Mouse (Mus musculus) liver, embryonic 11.5 days (tissue): ENCODE data around the gene 4931429L15Rik. TPM values are rescaled to one million over a fixed set of nuclear protein-coding genes. Genes with fewer than 3 reads are reported as not detected.

Experiments used
- ATAC-seq: fragments of 200-750 bp; cut with Nextera tagmentation; replicated peaks from 2 replicates; pipeline ENCODE4 v1.8.0; 2017; ENCODE audit warnings: moderate number of reproducible peaks, mild to moderate bottlenecking, moderate TSS enrichment, moderate library complexity; ENCODE audit not compliant: low FRiP score
- DNase-seq: peaks from one replicate; pipeline ENCODE4 v3.0.0-alpha.2; 2017; ENCODE audit warnings: low spot score
- H3K27ac ChIP-seq: fragments of 300-500 bp; sonication (generic); 2 replicates; pipeline ENCODE4 v1.5.1; 2014; ENCODE audit warnings: mild to moderate bottlenecking, low read depth, low read length, control low read depth
- H3K27me3 ChIP-seq: fragments of 300-500 bp; sonication (generic); replicated peaks from 2 replicates; pipeline ENCODE4 v1.6.1; 2014; ENCODE audit warnings: low read length, mixed read lengths; ENCODE audit not compliant: control insufficient read depth, insufficient read depth
- H3K36me3 ChIP-seq: fragments of 300-500 bp; sonication (generic); 2 replicates; pipeline ENCODE4 v1.6.1; 2014; ENCODE audit warnings: mild to moderate bottlenecking, low read length, moderate library complexity, mixed read lengths; ENCODE audit not compliant: control insufficient read depth, insufficient read depth
- H3K4me1 ChIP-seq: fragments of 300-500 bp; sonication (generic); replicated peaks from 2 replicates; pipeline ENCODE4 v1.6.1; 2014; ENCODE audit warnings: low read length, mixed read lengths; ENCODE audit not compliant: control insufficient read depth, insufficient read depth
- H3K4me2 ChIP-seq: fragments of 300-500 bp; sonication (generic); 2 replicates; pipeline ENCODE4 v1.6.1; 2014; ENCODE audit warnings: mild to moderate bottlenecking, control low read depth, moderate library complexity
- H3K4me3 ChIP-seq: fragments of 300-500 bp; sonication (generic); 2 replicates; pipeline ENCODE4 v1.5.1; 2014; ENCODE audit warnings: low read depth, low read length, control low read depth
- H3K9ac ChIP-seq: fragments of 300-500 bp; sonication (generic); 2 replicates; pipeline ENCODE4 v1.6.1; 2014; ENCODE audit warnings: low read depth, low read length, control low read depth
- H3K9me3 ChIP-seq: fragments of 300-500 bp; sonication (generic); 2 replicates; pipeline ENCODE4 v1.6.1; 2016; ENCODE audit warnings: low read length, inconsistent platforms, mixed read lengths; ENCODE audit not compliant: control insufficient read depth
- WGBS: fragments of 180-500 bp; shearing (Covaris S2); extraction: QIAGEN DNeasy Blood & Tissue Kit; methylation state at CpG from one replicate; pipeline ENCODE4 v1.1.7; 2014; 5-methylcytosine and 5-hydroxymethylcytosine counted together
- polyA plus RNA-seq: library from polyadenylated mRNA; unstranded; fragments of >200 nt; fragmentation: Nextera tagmentation; extraction: Ambion mirVana; gene quantifications from 2 replicates; pipeline ENCODE4 v1.2.1, GENCODE M21; 2014

4931429L15Rik gene
- polyA plus RNA-seq, 1 experiment from 2014 or later = not detected

- Histone ChIP-seq H3K4me1 (peaks cover 7% of the 10 kb centered on the region), H3K27me3 (peaks cover 6% of the 10 kb centered on the region), H3K4me3 (peak overlapping the region; percentile 93; the same call in 1 of the 2 replicates), H3K36me3 (peaks cover 31% of the 10 kb centered on the region), H3K27ac (no peak overlapping the region), H3K4me2 (peak overlapping the region; percentile 76), H3K9me3 (no peaks in the 10 kb centered on the region), H3K9ac (no peak overlapping the region)
- WGBS = 78% methylated on average over 9 of the region's 9 CpGs
- DNase-seq (no peak), ATAC-seq (no peak)
Observed at GRCm38 (mm10) chr9:46274494-46274893, 45.3 kb downstream of the 4931429L15Rik start.

GRCm38 (mm10) chr9:46272677-46273454 lies 46.9 kb downstream of the 4931429L15Rik start, which contains the start of gene Zpr1:
Gene Zpr1 (plus strand): TSS chr9:46273064.
- WGBS = 4% methylated on average over 45 of the region's 45 CpGs

GRCm38 (mm10) chr9:46272070-46272469 lies 47.7 kb downstream of the 4931429L15Rik start:
- 51% methylated on average over 9 of the region's 9 CpGs for WGBS
- no peak for ATAC-seq
- DNase-seq = no peak

More at GRCm38 (mm10) chr9:46272677-46273454, 46.9 kb downstream of the 4931429L15Rik start, which contains the start of gene Zpr1:
- Histone ChIP-seq H3K4me1 (peaks cover 7% of the 10 kb centered on the region), H3K4me2 (peak within 1 kb of the TSS; percentile 76), H3K4me3 (peak within 1 kb of the TSS; percentile 93), H3K27ac (peak within 1 kb of the TSS; percentile 48; the same call in 1 of the 2 replicates), H3K9ac (peak within 1 kb of the TSS; percentile 83), H3K9me3 (no peaks in the 10 kb centered on the region), H3K36me3 (peaks cover 26% of the 10 kb centered on the region), H3K27me3 (peaks cover 12% of the 10 kb centered on the region)
- ATAC-seq (peak; percentile 96), DNase-seq (peak; percentile 94)

GRCm38 (mm10) chr9:46270782-46271181 lies 49.0 kb downstream of the 4931429L15Rik start:
- Histone ChIP-seq H3K4me1 (peaks cover 7% of the 10 kb centered on the region), H3K4me2 (no peak overlapping the region), H3K9me3 (no peaks in the 10 kb centered on the region), H3K27me3 (peaks cover 12% of the 10 kb centered on the region), H3K36me3 (peaks cover 8% of the 10 kb centered on the region), H3K4me3 (no peak overlapping the region), H3K27ac (no peak overlapping the region), H3K9ac (no peak overlapping the region)
- DNase-seq = no peak
- 83% methylated on average over 4 of the region's 4 CpGs for WGBS
- ATAC-seq = no peak

More at GRCm38 (mm10) chr9:46272070-46272469, 47.7 kb downstream of the 4931429L15Rik start:
- H3K27me3 ChIP-seq = peaks cover 12% of the 10 kb centered on the region
- H3K27ac ChIP-seq = peak overlapping the region; percentile 48; the same call in 1 of the 2 replicates
- peak overlapping the region; percentile 93 for H3K4me3 ChIP-seq
- H3K4me1 ChIP-seq = peaks cover 7% of the 10 kb centered on the region
- H3K4me2 ChIP-seq = peak overlapping the region; percentile 76
- H3K9ac ChIP-seq = peak overlapping the region; percentile 15
- H3K36me3 ChIP-seq = peaks cover 19% of the 10 kb centered on the region
- H3K9me3 ChIP-seq = no peaks in the 10 kb centered on the region

GRCm38 (mm10) chr9:46269125-46269524 lies 50.7 kb downstream of the 4931429L15Rik start:
- DNase-seq (no peak), ATAC-seq (no peak)
- Histone ChIP-seq H3K36me3 (no peaks in the 10 kb centered on the region), H3K27ac (no peak overlapping the region), H3K9me3 (no peaks in the 10 kb centered on the region), H3K4me2 (no peak overlapping the region), H3K27me3 (peaks cover 12% of the 10 kb centered on the region), H3K4me1 (peaks cover 7% of the 10 kb centered on the region), H3K9ac (no peak overlapping the region), H3K4me3 (no peak overlapping the region)
- 90% methylated on average over 5 of the region's 5 CpGs for WGBS

GRCm38 (mm10) chr9:46268343-46268873 lies 51.4 kb downstream of the 4931429L15Rik start, which contains the start of gene Apoa5:
Gene Apoa5 (plus strand): TSS chr9:46268633.
- 44% methylated on average over 7 of the region's 7 CpGs for WGBS
- H3K9me3 ChIP-seq = no peaks in the 10 kb centered on the region
- H3K4me2 ChIP-seq = no peak within 1 kb of the TSS
- no peak within 1 kb of the TSS for H3K27ac ChIP-seq
- H3K9ac ChIP-seq = no peak within 1 kb of the TSS
- H3K4me3 ChIP-seq = no peak within 1 kb of the TSS
- H3K4me1 ChIP-seq = peaks cover 3% of the 10 kb centered on the region; the same call in 1 of the 2 replicates
- DNase-seq = no peak
- no peaks in the 10 kb centered on the region for H3K36me3 ChIP-seq
- H3K27me3 ChIP-seq = peaks cover 12% of the 10 kb centered on the region
- ATAC-seq = no peak

- Histone ChIP-seq H3K4me1 (no peaks in the 10 kb centered on the region), H3K4me3 (no peak overlapping the region), H3K27me3 (no peaks in the 10 kb centered on the region), H3K9ac (no peak overlapping the region), H3K27ac (no peak overlapping the region), H3K4me2 (no peak overlapping the region), H3K36me3 (no peaks in the 10 kb centered on the region), H3K9me3 (no peaks in the 10 kb centered on the region)
- no peak for ATAC-seq
- WGBS = 78% methylated on average over 7 of the region's 7 CpGs
- no peak for DNase-seq
Observed at GRCm38 (mm10) chr9:46261131-46261530, 58.7 kb downstream of the 4931429L15Rik start.

GRCm38 (mm10) chr9:46259111-46259510 lies 60.7 kb downstream of the 4931429L15Rik start:
- ATAC-seq = no peak
- DNase-seq = no peak
- Histone ChIP-seq H3K9me3 (no peaks in the 10 kb centered on the region), H3K27me3 (no peaks in the 10 kb centered on the region), H3K9ac (no peak overlapping the region), H3K4me1 (no peaks in the 10 kb centered on the region), H3K4me3 (no peak overlapping the region), H3K36me3 (no peaks in the 10 kb centered on the region), H3K27ac (no peak overlapping the region), H3K4me2 (no peak overlapping the region)
- WGBS = 85% methylated on average over 6 of the region's 6 CpGs
